Mouse (Mus musculus) gastrocnemius, postnatal 14 days (tissue): Measurements from ENCODE around the gene Tcf15. TPM values are rescaled to one million over a fixed set of nuclear protein-coding genes. Genes with fewer than 3 reads are reported as not detected.

ENCODE experiments used
- DNase-seq: peaks from one replicate; pipeline ENCODE4 v3.0.0; 2021; ENCODE audit warnings: mixed read lengths
- intact Hi-C: fragments of 180-260 bp; cut with DNase I; formaldehyde crosslinking; loops from one replicate; pipeline ENCODE4 v1.15.1; 2025; ENCODE audit warnings: low total_unique reads
- long read RNA-seq, 2 experiments: library from polyadenylated mRNA; stranded (forward); transcript quantifications; one replicate each; pipeline ENCODE4 v2.0.0; 2021
- total RNA-seq, 2 experiments: library from RNA; stranded (reverse); gene quantifications; 2 replicates each; pipeline ENCODE4 v1.2.3; 2021

Gene Tcf15
- total RNA-seq, result 10 to 100 TPM; 18.4 to 20.4 TPM
- long read RNA-seq, experiment 1, transcript Tcf15-201 (2 exons, 980 nt), result major isoform, 44 of 47 reads
- long read RNA-seq, experiment 1, partial matches to known transcripts, result 3 of 47 reads
- long read RNA-seq, experiment 1, other reads (novel, unspliced or antisense), result 0 of 47 reads
- long read RNA-seq, experiment 2, transcript Tcf15-201 (2 exons, 980 nt), result major isoform, 55 of 58 reads
- long read RNA-seq, experiment 2, partial matches to known transcripts, result 2 of 58 reads
- long read RNA-seq, experiment 2, other reads (novel, unspliced or antisense), result 1 of 58 reads

DNA sequence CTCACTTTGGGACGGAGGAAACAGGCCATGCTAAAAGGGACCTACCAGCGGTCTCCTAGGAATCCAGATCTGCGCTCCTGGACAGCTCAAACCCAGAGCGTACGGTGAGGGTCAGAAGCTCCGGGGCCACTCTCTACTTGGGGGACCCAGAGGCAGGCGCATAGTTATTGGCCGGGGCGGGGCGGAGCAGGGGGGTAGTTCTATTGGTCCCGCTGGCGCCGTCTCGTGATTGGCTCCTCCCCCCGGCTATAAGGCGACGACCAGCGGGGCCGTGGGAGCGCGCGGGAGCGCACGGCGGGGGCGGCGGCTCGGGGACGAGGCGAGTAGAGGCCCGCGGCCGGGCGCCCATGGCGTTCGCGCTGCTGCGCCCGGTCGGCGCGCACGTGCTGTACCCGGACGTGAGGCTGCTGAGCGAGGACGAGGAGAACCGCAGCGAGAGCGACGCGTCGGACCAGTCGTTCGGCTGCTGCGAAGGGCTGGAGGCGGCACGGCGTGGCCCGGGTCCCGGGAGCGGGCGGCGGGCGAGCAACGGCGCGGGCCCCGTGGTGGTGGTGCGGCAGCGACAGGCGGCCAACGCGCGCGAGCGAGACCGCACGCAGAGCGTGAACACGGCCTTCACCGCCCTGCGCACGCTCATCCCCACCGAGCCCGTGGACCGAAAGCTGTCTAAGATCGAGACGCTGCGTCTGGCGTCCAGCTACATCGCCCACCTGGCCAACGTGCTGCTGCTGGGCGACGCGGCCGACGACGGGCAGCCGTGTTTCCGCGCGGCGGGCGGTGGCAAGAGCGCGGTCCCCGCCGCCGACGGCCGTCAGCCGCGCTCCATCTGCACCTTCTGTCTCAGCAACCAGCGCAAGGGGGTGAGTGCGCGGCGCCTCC, at the start of gene Tcf15:
Tcf15 (plus strand) TSS at position 283 of the 879 bp plus-strand sequence.
- peak; percentile 77 for DNase-seq
- intact Hi-C loops, result no loop called here

DNA sequence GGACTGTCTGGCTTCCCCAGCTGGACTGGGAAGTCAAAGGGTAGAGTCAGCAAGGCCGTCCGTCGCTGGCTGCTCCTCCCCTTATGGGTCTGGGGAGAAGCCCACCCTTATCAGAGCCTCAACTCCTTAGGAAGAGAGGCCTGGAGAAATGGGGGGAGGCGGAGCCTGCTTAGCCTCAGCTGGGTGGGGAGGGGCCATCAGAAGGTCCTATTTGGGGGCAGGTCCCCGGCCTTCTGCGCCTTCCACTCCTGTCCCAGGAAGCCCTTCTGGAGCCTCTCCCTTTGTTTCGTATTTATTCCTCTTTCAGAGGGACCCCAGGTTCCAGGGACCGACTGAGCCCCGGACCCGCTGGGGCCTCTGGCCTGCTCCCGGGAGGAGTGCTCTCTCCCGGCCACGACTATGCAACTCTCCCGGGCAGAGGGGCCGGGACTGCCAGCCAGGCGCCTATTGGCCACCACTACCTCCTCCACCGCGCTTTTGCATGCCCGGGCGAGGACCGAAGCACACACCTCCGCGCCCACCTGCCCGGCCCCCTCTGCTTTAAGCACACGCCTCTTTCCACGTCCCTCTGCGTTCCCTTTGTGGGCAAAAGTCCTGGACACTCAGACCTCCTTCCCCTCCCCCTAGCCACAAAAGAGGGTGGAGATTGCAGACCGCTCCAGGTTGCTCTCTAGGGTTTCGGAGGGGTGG, 48.4 kb upstream of the Tcf15 start:
- no peak for DNase-seq
- intact Hi-C loops, result no loop called here

- intact Hi-C loops, result no loop called here
- no peak for DNase-seq
Observed at GRCm38 (mm10) chr2:152096922-152097321, 46.4 kb upstream of the Tcf15 start.

- DNase-seq, result no peak
- intact Hi-C loops, result no loop called here
Observed at GRCm38 (mm10) chr2:152097916-152098315, 45.4 kb upstream of the Tcf15 start.

GRCm38 (mm10) chr2:152099538-152099937, 43.8 kb upstream of the Tcf15 start:
- no peak for DNase-seq
- intact Hi-C loops, result no loop called here

DNA sequence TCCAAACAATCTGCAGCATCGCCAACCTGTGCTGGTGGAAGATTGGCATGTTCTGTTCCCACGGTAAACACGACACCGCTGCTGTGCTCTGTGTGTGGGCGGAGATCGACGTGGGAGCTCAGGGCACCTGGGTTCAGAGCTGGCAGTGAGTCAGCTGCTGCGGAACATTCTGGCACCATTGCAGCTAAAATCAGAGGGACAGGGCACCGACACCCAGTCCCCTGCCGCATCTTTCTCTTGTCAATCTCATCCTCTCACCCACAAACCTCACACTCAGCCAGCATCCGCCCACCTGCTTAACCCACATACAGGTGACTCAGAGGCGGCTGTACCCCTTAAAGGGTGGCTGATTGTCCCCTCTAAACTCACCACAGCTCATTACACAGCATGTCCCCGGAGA, 41.6 kb upstream of the Tcf15 start:
- intact Hi-C loops, result no loop called here
- no peak for DNase-seq

DNA sequence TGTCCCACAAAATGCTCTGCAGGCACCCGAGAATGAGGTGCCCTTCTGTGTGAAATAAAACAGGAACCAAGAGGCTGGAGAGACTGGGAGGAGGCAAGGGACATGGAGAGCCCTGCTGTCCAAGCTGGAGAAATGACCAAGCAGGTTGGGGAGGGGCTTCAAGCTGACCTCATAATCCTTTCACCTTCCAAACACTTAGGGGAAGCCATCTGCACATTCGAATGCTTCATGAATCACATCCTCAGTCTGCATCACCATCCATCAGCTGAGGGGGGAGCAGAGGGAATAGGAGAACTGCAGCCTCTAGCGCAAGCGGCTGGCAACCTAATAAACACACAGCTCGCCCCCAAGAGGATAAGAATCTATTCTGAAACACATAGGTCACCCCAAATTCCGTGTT, 41.0 kb upstream of the Tcf15 start:
- intact Hi-C loops, result no loop called here
- DNase-seq, result no peak

GRCm38 (mm10) chr2:152104711-152105317, 38.5 kb upstream of the Tcf15 start:
- intact Hi-C loops, result no loop called here
- DNase-seq, result no peak

DNA sequence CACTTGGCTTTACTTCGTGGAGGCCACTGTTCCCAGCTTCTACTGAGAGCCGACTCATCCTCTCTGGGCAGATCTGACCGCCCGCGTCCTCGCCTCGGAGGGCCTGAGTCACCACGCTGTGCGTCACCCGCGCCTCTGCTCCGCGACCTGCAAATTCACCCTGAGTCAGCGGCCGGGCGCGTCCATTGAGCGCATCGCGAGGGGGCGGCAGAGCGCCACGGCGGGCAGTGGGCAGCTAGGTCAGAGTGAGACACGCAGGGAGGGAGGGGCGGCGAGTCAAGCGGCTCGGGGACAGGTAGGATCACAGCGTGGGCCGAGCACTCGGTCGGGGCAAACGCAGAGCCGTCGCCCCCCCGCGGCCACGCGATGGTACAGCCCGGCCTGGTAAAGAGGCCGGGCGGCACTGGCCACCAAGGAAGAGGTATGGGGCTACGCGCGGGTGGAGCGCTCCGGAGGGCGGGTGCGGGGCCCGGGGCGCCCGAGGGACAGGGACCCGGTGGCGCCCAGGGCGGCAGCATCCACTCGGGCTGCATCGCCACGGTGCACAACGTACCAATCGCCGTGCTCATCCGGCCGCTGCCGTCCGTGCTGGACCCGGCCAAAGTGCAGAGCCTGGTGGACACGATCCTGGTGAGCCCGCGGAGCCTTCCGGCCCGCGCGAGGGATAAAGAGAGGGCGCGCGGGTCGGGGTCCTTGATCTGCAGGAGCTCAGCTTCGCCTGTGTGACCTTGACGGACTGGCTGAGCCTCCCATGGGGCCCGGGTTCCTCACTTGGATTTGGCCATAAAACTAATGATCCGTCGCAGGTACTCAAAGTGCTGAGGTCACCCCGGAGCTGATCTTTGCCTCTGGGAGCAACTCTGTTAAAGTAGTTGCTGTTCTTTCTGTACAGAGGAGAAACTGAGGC, 37.8 kb upstream of the Tcf15 start, which contains the start of gene Srxn1:
Srxn1 (plus strand) TSS at position 199 of the 907 bp plus-strand sequence.
- intact Hi-C loops, result no loop called here
- DNase-seq, result peak; percentile 91

DNA sequence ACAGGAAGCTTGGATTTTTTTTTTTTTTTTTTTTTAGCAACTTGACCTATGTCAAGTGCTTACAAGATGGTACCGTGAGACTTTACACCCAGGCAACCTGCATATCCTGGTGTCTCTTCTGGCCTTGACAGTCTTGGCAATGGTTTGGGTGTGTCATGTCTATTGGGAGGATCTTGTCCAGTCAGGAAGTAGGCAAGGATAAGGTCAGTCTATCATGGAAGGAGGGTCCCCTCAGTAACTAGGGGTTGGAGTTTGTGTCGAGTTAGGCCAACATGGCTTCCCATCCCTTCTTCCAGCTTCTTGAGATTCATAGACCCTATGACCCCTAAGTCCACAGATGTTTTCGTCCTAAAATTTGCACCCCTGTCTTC, 37.2 kb upstream of the Tcf15 start:
- no peak for DNase-seq
- intact Hi-C loops, result no loop called here

GRCm38 (mm10) chr2:152106597-152106996, 36.8 kb upstream of the Tcf15 start:
- intact Hi-C loops, result no loop called here
- no peak for DNase-seq

DNA sequence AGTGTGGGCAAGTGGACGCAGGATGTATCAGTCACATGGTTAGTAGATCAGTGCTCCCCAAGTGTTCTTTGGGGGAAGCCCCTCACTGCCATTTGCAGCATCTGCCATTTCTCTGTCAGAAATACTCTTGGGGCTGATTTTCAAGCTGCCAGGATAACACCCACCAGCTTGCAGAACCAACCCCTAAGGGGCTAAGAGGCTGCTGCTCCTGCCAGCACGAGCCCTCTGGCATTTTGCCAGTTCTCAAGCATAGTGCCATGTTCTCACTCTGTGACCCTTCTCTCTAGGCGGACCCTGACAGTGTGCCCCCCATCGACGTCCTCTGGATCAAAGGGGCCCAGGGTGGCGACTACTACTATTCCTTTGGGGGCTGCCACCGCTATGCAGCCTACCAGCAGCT, 34.7 kb upstream of the Tcf15 start:
- DNase-seq, result no peak
- intact Hi-C loops, result no loop called here

- no peak for DNase-seq
- intact Hi-C loops, result no loop called here
Observed at GRCm38 (mm10) chr2:152109386-152109785, 34.0 kb upstream of the Tcf15 start.

- intact Hi-C loops, result no loop called here
- DNase-seq, result no peak
Observed at GRCm38 (mm10) chr2:152111311-152111710, 32.0 kb upstream of the Tcf15 start.

DNA sequence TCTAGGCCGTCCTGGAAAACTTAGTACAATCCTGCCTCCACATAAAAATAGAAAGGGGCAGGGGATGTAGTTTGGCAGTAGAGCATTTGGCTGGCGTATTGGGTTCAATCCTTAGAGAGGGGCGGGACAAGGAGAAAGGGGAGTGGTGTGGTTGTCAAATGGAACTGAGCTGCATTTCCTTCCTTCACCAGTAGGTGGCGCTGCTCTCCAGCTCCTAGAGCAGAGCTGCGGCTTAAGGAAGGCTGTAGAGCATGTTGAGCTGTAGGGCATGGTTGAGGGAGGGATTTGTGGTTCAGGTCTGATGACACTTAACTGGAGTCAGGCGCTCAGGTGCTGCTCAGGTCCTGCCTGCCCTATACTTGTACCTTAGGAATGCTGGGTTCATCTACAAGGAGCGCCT, 31.4 kb upstream of the Tcf15 start:
- intact Hi-C loops, result no loop called here
- DNase-seq, result peak; percentile 86

DNA sequence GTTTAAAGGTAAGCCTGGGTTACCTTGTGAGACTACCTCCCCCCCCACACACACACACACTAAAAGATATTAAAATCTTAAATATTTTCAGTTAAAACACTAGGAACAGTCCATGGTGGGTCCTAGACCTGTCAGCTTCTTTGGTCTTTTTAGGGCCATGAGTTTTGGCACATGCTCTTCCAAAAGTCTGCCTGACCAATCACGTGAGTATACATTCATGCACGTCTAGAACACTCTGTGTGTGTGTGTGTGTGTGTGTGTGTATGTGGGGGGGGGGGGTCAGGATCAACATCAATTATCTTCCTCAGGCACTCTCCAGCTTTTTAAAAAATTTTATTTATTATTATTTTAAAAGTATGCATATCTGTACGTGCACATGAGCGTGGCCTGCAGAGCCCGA, 30.9 kb upstream of the Tcf15 start:
- no peak for DNase-seq
- intact Hi-C loops, result no loop called here

DNA sequence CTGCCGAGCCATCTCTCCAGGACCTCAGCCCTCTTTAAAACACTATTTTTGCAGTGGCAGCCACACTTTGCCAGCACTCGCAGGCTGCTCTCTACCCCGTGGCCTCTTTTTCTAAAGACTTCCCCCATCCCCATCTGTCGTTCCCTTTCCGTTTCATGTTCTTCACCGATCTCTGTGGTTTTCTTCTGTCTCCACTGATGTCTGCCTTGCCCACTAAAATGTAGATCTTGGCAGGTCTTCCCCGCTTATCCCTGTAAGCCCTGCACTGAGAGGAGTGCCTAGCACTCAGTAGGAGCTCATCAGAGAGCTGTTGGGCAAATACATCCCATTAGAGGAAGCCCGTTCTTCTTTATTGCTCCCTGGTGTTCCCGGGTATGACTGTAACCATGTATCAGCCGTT, 30.4 kb upstream of the Tcf15 start:
- intact Hi-C loops, result no loop called here
- DNase-seq, result no peak

DNA sequence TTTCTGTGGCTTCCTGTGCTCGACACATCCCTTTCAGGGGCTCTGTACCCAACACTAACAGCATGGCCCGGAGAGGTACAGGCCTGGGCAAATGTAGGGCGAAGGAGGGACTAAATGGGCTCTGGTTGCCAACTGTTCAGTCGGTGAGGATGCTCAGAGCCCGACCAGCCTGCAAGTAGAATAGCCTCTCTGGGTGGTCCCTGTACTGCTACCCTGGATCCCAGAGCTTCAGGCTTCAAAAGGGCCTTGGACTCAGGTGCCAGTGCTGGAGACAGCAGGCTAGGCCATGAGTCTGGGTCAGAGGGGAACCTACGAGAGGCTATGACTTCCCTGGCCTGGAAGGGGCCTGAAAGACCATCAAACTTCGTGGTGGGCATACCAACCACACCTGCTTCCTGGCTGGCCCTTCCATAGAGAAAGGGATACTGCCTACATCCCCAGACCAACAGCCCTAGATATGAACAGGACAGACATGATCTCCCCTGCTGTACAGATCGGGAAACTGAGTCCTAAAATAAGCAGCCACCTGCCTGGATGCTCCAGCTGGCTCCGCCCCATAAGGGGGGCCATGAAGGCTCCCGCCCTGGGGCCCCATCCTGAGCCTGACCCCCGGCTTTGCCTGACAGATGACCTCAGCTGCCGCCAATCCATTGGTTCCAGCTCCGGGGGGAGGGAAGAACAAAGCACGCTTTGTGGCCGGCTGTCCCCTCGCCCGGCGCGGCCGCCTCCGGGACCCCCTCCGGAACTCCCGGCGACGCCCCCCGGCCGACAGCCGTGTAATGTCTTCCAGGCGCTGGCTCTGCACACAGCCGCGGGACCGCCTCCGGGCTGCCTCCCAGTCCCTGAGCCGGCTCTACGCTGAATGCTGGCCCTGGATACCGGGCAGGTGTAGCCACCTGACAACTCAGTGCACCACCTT, 29.0 kb upstream of the Tcf15 start:
- intact Hi-C loops, result loop anchor here (2.0 kb wide), 1 partner anchor 82 kb away; no protein-coding TSS in a partner anchor
- DNase-seq, result peak; percentile 20
